Mouse (Mus musculus): Measurements from ENCODE around the gene Rasgrp3.
"Not testable (repeated sequence)": the region's sequence is repeated elsewhere in the genome, so short reads cannot be mapped to it uniquely, and the experiment has no call there.

Rasgrp3 gene

DNA sequence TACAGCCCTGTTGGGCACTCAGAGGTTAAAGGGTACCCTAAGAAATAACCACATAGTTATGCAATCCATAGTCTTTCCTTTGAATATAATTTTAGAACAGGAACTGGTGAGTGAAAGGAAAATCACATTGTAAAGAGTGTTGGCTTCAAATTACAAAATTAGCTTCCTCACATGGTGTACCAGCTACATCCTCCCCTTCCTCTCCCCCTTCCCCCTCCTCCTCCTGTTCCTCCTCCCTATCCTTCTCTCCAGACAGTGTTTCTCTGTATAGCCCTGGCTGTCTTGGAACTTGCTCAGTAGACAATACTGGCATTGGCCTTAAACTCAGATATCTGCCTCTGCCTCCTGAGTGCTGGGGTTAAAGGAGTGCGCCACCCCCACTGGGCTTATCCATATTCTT lies 26.1 kb downstream of the Rasgrp3 start:
- in situ Hi-C loops (cut with MboI, MseI) = no loop called here

DNA sequence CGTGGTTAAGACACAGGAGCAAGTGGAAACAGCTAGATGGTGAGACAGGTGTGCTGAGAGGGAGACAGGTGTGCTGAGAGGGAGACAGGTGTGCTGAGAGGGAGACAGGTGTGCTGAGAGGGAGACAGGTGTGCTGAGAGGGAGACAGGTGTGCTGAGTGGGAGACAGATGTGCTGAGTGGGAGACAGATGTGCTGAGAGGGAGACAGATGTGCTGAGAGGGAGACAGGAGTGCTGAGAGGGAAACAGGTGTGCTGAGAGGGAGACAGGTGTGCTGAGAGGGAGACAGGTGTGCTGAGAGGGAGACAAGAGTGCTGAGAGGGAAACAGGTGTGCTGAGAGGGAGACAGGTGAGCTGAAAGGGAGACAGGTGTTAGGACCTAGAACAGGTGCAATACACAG lies 27.5 kb downstream of the Rasgrp3 start:
- in situ Hi-C loops (cut with MboI, MseI) = not testable (repeated sequence)

DNA sequence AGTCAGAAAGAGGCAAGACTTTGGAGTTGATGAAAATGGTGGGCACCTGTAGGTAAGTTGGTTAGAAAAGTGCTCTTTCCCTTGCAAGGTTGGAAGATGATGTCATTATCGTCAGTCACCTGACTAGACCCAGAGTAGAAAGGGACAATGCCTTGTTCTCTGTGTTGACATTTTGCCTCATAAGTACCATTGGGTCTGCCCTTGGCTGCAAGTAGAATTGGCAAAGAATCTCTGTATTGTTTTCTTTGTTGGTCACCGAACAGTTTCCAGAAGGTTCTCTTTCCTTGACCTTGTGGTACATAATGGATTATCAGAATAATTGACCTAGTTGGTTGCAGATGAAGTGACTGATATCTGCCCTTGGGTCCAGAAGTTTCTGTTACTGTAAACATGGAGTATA lies 27.9 kb downstream of the Rasgrp3 start:
- in situ Hi-C loops (cut with MboI, MseI) = no loop called here

DNA sequence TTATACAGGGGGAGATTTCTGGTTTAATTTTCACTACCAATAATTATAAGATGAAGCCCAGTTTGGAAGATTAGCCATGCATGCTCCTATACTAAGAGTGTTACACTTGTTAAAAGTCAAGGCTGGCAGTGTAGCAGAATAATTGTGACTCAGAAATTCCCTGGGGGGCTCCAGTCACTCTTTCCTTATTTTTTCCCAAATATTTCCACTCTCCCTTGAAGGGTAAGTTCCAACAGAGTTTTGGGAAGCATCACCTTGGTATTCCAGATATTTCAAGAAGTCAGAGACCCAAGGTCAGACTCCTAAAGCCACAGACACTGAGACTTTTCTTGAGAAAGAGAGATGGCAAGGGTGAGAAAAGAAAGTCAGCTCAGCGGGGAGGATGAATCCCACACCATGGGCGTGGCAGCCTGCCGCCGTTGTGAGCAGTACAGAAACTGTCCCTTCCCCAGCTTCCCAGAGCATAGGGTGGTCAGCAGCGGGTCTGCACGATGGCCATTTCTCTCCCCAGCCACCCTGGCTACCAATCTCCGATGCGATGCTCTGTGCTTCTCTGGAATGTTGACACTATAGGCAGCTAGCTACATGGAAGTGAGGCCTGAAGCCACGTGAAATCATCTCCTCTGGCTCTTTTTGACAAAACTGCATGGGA lies 28.8 kb downstream of the Rasgrp3 start:
- in situ Hi-C loops (cut with MboI, MseI) = no loop called here

DNA sequence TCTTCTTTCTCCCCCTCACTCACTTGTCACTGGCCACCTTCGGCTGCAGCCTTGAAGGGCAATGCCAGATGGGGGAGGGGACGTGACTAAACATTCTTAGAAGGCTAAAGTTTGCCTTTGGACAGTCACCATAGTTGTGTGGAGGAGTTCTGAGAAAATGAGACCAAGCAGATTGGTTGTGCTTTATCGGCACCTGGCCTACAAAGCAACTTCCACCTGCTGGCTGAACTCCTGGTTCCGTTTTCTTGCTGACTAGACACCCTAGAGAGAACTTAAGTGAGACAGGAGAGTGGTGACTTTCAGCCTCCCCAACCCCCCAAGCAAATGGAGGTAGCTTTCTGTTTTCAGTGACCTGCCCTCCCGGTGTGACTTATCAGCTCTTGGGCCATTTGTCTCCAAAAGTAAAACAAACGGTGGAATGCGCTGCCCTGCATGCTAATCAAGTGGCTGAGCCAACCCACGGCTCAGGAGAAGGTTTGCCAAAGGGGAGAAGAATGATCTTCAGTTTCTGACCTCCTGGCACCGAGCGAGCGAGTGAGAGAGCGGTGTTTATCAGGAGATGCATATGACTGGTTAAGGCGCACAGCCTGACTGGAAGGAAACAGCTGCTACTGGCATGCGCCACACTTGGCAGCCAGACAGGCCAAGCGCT lies 29.4 kb downstream of the Rasgrp3 start:
- in situ Hi-C loops (cut with MboI, MseI) = no loop called here

DNA sequence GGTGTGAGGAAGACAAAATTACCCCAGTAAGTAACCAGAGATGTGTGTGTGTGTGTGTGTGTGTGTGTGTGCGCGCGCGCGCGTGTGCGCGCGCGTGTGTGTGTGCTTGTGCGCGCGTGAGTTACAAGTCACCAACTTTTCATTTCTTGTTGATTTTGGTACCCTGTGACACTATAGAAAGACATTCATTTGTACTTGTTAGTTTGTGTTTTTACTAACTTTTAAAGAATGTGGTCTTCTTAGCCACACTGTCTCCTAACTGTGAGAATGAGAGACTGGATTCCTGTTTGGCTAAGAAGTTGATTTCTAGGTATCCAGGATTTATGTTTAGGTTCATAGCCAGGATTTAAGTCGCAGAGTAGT lies 29.9 kb downstream of the Rasgrp3 start:
- in situ Hi-C loops (cut with MboI, MseI) = no loop called here

DNA sequence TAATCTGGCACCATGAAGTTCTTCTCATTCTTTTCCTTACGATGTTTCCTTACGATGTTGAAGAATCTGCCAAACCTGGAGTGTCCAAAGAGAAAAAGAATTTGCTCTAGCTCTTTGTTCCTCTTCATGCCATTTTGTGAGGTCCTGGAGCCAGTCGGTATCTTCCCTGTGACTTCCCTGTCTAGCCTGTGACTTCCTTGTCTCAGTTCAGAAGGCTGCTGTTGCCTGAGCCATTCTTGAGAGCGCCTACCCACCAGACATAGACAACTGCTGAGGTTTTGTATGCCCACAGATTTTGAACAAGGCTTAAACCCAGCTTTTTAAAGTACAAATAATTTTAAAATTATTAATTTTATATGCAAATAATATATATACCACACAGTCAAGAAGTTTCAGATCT lies 31.3 kb downstream of the Rasgrp3 start:
- in situ Hi-C loops (cut with MboI, MseI) = no loop called here

DNA sequence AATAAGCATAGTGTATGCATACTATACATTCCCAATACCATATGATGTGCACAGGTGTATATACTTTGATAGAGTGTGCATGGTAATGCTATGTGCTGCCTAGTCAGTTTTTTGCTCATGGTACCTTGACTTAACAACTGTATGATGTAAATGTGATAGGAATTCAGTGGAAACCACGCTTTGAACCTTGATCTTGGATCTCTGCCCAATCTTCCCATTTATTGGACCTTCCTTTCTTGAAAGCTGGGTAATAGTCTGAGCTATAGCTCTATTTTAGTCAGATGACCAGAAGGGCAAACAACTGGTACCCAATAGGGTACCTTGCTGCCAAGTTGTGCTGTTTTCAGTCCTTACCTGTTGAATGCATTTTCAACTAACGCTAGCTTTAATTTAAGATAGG lies 31.8 kb downstream of the Rasgrp3 start:
- in situ Hi-C loops (cut with MboI, MseI) = no loop called here

DNA sequence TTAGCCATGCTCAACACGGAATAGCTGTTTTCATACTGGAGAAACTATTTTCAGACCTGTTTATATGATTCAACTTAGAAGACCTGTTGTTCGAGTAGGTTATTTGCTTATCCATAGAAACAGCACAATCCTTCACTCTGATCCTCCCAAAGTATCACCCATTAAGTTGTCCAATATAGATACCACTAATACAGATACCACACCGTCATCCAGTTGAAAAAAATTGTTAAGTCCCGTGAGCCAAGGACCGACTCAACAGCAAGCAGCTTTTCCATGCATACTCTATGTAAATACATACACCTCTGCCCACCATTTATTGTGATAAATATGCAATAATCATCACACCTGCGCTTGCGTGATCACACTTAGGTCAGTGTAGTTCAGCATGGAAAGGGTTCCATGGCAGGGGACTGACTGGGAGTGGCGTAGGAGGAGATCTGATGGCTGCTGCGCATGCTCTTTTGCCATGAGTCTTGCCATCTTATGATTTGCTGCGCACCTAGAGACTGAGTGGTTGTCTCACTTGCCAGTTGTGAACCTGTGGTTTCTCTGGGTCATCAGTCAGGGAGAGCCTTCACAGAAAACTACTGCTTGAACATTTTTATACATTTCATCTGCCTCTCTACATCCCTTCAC lies 32.9 kb downstream of the Rasgrp3 start:
- in situ Hi-C loops (cut with MboI, MseI) = no loop called here

DNA sequence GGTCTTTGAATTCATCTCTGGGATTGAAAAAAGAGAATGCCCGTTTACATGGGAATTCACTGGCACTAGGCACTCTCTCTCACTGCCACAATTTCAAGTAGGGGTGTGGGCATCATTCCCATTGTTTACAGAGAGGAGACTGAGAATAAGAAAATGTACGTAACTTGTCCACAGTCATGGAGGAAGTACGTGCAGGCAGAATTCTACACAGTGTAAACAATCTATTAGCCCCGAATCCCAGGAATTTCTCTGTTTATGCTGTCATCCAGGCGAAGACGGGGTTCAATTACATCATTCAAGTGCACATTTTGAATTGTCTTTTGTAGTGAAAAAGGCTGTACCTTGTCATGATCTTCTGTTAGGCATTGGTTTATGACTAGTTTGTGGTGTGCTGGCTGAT lies 34.6 kb downstream of the Rasgrp3 start:
- in situ Hi-C loops (cut with MboI, MseI) = no loop called here

DNA sequence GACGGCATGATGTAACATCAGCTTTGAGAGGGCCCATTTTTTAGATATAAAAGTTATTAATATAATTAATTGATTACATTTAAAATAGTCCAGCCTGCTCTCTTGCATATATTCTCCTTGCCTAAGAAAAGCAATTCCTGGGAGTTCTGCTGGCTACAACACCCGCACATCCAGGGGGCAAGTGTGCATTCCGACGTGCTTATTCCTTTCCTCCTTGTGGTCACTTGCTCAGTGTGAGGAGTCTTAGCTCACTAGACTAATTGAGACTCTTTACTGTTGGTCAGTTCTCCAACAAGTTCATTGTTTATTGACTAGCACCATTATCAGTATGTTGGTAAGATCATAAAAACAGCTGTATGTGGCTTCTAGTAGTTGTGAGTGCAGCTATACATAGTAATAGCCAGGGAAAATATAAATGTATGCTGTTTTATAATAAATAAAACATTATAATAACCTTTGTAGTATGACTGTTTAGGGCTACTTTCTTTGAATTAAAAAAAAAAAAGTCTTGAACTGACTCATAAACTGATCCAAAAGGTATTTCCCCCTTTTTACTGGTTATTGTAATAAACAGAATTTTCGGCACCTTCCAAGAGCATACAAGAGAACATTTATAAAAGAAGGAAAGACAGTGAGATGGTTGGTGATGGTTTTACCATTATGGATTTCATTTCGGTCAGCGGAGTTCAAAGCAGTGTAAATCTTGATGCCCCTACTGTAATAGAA lies 35.4 kb downstream of the Rasgrp3 start:
- in situ Hi-C loops (cut with MboI, MseI) = no loop called here

DNA sequence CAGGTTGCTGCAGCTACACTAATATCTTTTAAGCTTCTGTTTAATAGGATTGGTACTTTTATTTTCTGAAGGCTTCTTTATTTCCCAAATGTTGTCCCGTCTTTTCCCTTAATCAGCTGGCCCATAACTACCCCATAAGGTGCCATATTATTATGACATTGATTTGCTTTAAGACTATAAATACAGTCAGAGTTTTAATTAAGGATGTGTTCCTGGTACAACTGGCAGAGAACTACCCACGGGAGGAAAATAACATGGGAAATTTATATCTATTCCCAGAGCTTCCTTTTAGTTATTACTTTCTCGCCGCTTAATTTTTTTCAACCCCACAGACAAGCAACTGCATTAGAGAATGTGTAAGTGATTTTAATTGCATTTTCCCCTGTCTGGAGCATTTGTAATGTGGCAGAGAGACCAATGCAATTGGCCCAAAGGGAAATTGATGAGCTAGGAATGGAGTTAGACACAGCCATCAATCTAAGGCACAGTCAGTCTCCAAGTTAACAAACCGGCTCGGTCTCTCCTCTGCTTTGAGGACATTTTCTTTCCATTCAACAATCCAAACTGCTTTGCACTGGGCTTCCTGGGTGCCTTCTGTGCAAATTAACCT lies 36.1 kb downstream of the Rasgrp3 start:
- in situ Hi-C loops (cut with MboI, MseI) = no loop called here

DNA sequence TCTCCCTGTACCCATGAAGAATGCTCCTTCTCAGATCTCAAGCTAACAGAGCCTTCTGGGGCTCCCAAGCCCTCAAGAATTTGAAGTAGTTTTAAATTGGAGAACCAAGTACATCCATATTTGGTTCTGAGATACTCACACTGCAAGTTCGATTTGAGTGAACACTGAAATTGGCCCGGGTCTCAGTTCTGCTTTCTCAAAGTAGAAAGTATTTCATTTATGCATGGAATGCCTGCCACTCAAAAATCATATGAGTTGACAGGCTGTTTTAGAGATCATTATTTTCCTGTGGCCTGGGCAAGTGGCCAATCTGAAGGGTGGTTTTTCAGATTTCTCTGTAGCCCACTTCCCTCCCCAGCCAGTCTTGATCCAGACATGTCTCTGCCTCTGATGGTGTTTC lies 36.7 kb downstream of the Rasgrp3 start:
- in situ Hi-C loops (cut with MboI, MseI) = no loop called here

DNA sequence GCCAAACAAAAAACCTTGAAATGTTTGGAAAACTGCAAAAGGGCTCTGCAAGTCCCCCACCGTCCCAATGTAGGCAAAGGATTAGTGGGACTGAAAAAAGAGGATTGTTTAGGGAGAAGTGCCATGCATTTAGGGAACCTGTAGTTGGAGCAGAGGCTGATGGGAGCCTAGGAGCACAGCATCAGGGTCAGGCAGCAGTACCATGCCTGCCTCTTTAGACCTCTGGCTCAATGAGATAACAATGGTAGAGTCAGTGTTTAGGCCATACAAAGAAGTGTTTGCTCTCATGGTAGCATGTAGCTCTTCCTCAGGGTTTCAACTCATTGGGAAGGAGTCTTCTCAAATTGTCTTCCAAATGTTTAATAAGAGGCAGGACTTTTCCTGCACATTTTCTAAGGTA lies 40.3 kb downstream of the Rasgrp3 start:
- in situ Hi-C loops (cut with MboI, MseI) = no loop called here

DNA sequence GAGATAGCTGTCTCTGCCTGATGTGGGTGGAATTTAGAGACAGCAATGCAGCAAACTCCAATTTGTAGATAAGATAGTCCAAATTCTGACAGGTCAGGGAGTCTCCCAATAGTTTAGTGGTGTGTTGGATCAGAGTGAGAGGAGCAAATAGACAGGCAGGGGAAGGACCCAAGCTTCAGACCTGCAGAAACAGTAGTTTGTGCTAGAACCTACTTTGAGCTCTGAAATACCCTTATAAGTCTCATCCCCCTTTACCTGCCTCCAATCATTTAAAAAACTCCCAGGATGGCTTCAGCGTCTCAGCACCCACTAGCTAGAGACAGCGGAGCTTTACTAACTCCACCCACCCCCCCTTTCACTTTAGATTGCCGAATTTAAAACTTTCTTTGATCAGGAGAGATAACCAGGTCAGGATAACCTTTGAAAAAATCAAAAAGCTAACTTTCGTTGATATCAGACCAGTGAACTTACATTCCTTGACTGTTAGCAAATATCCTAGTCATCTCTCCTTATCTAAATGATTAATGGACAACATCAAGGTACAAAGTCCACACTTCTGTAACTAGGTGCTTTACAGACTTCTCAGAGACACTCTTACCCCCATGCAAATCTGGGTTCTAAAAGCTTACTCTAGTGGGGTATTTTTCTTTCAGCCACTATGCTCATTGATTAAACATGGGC lies 41.2 kb downstream of the Rasgrp3 start:
- in situ Hi-C loops (cut with MboI, MseI) = no loop called here

DNA sequence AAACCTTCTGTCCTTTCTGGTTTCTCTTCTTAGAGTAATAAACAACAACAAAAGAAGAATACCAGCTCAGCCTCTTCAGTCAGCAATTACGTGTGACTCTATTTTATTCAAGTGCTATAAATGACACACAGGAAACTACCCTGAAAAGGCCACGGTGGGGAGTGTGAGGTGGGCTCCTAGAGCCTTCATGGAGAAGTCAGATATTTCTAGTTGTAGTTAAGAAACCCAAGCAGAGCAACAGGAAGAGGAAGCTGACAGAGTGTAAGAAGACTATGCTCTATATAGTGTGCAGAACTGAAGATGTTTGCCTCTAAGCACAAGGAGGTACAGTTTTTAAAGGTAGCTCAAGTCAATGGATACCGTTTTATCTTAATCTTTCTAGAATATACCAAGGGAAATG lies 42.0 kb downstream of the Rasgrp3 start:
- in situ Hi-C loops (cut with MboI, MseI) = no loop called here

DNA sequence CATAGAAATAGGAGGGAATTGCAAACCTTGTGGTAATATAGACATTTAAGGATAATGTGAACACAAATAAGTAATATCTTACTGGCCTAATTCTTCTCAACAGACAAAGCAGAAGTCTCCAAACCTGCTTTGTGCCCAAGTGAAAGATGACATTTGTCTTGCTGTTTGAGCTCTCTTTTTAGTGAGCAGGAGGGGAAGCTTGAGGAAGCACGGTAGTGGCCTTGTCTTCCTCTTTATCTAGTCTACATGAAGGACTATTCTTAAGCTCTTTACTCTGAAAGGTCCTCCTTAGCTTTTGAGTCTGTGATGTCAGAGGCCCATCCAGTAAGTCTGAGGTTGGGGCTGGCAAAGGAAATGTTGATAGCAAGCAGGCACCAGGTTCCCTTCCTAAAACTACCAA lies 43.1 kb downstream of the Rasgrp3 start:
- in situ Hi-C loops (cut with MboI, MseI) = no loop called here

DNA sequence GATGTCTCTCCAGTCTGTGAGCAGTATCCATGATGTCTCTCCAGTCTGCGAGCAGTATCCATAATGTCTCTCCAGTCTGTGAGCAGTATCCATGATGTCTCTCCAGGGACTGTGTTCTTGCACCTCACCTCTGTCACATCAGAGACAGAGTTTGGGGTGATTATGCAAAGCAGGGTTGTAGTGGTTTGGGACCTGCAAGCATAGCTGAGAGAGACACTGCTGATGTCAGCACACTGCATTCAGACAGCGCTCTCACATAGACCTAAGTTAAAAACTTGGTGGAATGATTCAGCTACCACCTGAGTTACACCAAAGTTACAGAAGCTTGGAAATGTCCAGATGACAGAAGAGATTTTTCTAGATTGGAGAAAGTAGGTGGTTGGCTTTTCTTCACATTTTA lies 44.0 kb downstream of the Rasgrp3 start:
- in situ Hi-C loops (cut with MboI, MseI) = no loop called here

DNA sequence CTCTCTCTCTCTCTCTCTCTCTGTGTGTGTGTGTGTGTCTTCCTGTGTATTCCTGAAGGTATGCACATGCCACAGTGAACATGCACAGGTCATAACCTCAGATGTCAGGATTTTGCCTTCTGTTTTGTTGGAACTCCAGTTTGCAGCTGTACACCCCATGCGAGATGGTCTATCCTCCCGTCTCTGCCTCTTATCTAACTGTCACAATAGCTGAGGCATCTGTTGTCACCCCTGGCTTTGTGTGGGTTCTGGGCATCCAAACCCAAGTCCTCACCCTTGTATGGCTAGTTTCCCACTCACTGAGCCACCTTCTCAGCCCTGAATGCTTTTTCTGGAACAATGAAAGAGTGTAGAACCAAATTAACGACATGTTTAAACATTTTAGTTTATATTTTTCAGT lies 44.7 kb downstream of the Rasgrp3 start:
- in situ Hi-C loops (cut with MboI, MseI) = no loop called here

DNA sequence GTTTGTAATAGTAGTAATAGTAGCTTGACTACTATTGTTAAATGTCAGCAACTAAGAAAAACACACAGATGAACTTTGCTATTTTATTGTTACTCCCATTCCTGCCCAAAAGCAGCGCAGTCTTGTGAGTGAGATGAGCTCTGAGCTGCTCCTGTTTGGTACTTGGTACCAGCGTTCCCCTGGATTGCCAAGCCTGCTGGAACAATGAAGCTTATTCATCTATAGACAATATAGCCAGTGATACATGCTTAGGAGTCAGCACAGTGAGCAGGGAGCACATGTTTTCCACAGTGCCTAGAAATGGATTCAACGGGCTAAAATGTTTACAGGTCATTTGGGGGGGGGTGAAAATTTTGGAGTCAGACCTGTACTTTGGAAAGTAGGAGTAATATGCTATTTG lies 50.5 kb downstream of the Rasgrp3 start:
- in situ Hi-C loops (cut with MboI, MseI) = no loop called here

DNA sequence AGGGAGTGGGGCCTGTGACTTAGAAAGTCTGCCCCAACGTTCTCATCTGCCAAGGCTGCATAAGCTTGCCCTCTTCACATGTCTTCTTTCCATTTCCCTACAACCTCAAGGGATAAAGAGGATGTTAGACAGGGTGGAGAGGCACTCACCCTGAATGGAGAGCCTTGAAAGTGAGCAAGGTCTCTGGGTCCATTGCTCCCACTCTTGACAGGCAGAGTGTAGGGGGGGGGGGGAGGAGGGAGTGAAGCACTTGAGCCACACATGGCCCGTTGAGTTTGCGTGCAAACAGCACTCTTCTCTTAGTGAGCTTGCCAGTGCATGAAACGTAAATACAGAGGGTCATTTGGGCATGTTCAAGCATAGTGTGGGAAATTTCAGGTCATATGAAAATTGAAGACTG lies 59.5 kb downstream of the Rasgrp3 start:
- in situ Hi-C loops (cut with MboI, MseI) = no loop called here

DNA sequence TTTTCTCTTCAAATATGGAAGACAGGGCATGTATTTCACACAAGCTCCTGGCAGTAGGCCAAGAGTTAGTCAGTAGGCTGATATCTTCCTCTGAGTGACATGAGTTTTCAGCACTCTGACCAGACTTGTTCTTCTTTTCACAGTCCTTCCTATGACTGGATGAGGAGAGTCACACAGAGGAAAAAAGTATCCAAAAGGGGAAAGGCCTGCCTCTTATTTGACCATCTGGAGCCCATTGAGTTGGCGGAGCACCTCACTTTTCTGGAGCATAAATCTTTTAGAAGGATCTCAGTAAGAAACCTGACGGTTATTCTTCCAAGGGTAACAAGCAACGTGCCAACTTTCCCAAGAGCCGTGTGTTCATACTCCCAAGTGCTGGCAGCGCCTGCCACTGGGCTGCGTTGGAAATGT lies 62.5 kb downstream of the Rasgrp3 start:
- in situ Hi-C loops (cut with MboI, MseI) = no loop called here

Measured in T-helper 1 cell (primary cell).